Comparison of ENCODE assay signal across 12 mouse cellular contexts in genomic region chr7:97346111-97346821, GRCm38 (mm10). TPM values are rescaled to one million over a fixed set of nuclear protein-coding genes. Genes with fewer than 3 reads are reported as not detected.
A peak's percentile ranks its signal among the peaks of the same experiment; 100 is the strongest.
DNase-seq lines count a peak whose midpoint lies in the region; ATAC-seq and TF ChIP-seq lines count a peak whose summit lies in the region.
"Had no signal": no experiment of that assay in that cellular context is flagged by ENCODE, and none has a peak within 500 bp of the region (broad histone marks: within the 10 kb centered on the region; RNA-seq: fewer than 3 reads in every experiment).

No protein-coding gene starts in this region.

- H3K4me2 ChIP-seq in hindbrain, embryonic 15.5 days: no peak overlapping the region
- H3K4me2 ChIP-seq in hindbrain, embryonic 14.5 days (replicated peaks): no peak overlapping the region
- no peak overlapping the region for H3K4me2 ChIP-seq in forebrain, postnatal 0 days (ENCODE audit: low read depth)

- no peaks in the 10 kb centered on the region for H3K27me3 ChIP-seq in hindbrain, embryonic 15.5 days
- no peaks in the 10 kb centered on the region for H3K27me3 ChIP-seq in hindbrain, embryonic 14.5 days (ENCODE audit: control insufficient read depth, insufficient read depth, low read length)
- H3K27me3 ChIP-seq in thymus, adult 2 months (ENCODE audit: control insufficient read depth, insufficient read depth, low read length): no peaks in the 10 kb centered on the region
- H3K27me3 ChIP-seq in forebrain, postnatal 0 days (ENCODE audit: insufficient read depth, low read length): no peaks in the 10 kb centered on the region

- H3K4me1 ChIP-seq in hindbrain, embryonic 15.5 days (replicated peaks): peaks cover 15% of the 10 kb centered on the region
- 0 out of 2 replicates have a peak, but pooled peaks cover 4% of the 10 kb centered on the region for H3K4me1 ChIP-seq in hindbrain, embryonic 14.5 days (replicated peaks; ENCODE audit: control insufficient read depth, insufficient read depth, low read length)
- no peaks in the 10 kb centered on the region for H3K4me1 ChIP-seq in thymus, adult 2 months (replicated peaks; ENCODE audit: control insufficient read depth, insufficient read depth, low read length)
- peaks cover 16% of the 10 kb centered on the region; the same call in 1 of the 2 replicates for H3K4me1 ChIP-seq in forebrain, postnatal 0 days (ENCODE audit: insufficient read depth)

- DNase-seq in hindbrain, embryonic 14.5 days (ENCODE audit: low spot score): no peak
- peak; percentile 1 for DNase-seq in thymus, postnatal 4 days
- no peak for DNase-seq in thymus, adult 2 months
- DNase-seq in forebrain, postnatal 0 days: no peak
- DNase-seq in lung, postnatal 36 days: no peak
- DNase-seq: lung, adult 2 months; retina, postnatal 1 day; spleen, adult 18-20 months; thymus, postnatal 25 days had no signal

- 0 out of 2 replicates have a peak overlapping the region, but pooled peaks have one; percentile 21 for H3K27ac ChIP-seq in hindbrain, embryonic 15.5 days (replicated peaks)
- no peak overlapping the region for H3K27ac ChIP-seq in hindbrain, embryonic 14.5 days
- no peak overlapping the region for H3K27ac ChIP-seq in thymus, adult 2 months (ENCODE audit: control insufficient read depth, insufficient read depth, low read length)
- peak overlapping the region; percentile 50; the same call in 1 of the 2 replicates for H3K27ac ChIP-seq in forebrain, postnatal 0 days (ENCODE audit: low read depth, low read length)

- WGBS in hindbrain, embryonic 15.5 days: 71% methylated on average over 9 of the region's 9 CpGs
- WGBS in hindbrain, embryonic 14.5 days: 70% methylated on average over 9 of the region's 9 CpGs
- WGBS in thymus, adult 2 months: 89% methylated on average over 9 of the region's 9 CpGs
- 62% methylated on average over 9 of the region's 9 CpGs for WGBS in forebrain, postnatal 0 days

- H3K9me3 ChIP-seq in hindbrain, embryonic 15.5 days: no peaks in the 10 kb centered on the region
- no peaks in the 10 kb centered on the region for H3K9me3 ChIP-seq in hindbrain, embryonic 14.5 days (ENCODE audit: control insufficient read depth, low read length)
- H3K9me3 ChIP-seq in forebrain, postnatal 0 days (ENCODE audit: low read length): no peaks in the 10 kb centered on the region

- no peak overlapping the region for H3K9ac ChIP-seq in hindbrain, embryonic 15.5 days
- no peak overlapping the region for H3K9ac ChIP-seq in hindbrain, embryonic 14.5 days
- H3K9ac ChIP-seq in forebrain, postnatal 0 days: no peak overlapping the region

- no peak for TF ChIP-seq CTCF in thymus, adult 2 months (IDR thresholded peaks at IDR 0.05; ENCODE audit: borderline replicate concordance, control insufficient read depth, extremely low read depth, insufficient read depth, low read length, poor library complexity)
- no peak for TF ChIP-seq CTCF in forebrain, postnatal 0 days (IDR thresholded peaks at IDR 0.05; ENCODE audit: low read depth)

- H3K4me3 ChIP-seq in hindbrain, embryonic 15.5 days: no peak overlapping the region
- H3K4me3 ChIP-seq in hindbrain, embryonic 14.5 days (replicated peaks; ENCODE audit: low read length): no peak overlapping the region
- H3K4me3 ChIP-seq in thymus, adult 2 months (ENCODE audit: control insufficient read depth, insufficient read depth, low read length): no peak overlapping the region
- no peak overlapping the region for H3K4me3 ChIP-seq in forebrain, postnatal 0 days (ENCODE audit: low read depth, low read length)

- ATAC-seq in hindbrain, embryonic 15.5 days (ENCODE audit: low FRiP score, low read depth): no peak
- no peak for ATAC-seq in hindbrain, embryonic 14.5 days (ENCODE audit: low FRiP score)
- no peak for ATAC-seq in forebrain, postnatal 0 days
- no peak for ATAC-seq in inflammation-experienced regulatory T-cells, adult 6 months

- H3K36me3 ChIP-seq in hindbrain, embryonic 15.5 days: peaks cover 7% of the 10 kb centered on the region
- 0 out of 2 replicates have a peak, but pooled peaks cover 5% of the 10 kb centered on the region for H3K36me3 ChIP-seq in hindbrain, embryonic 14.5 days (replicated peaks; ENCODE audit: control insufficient read depth, insufficient read depth)
- H3K36me3 ChIP-seq in thymus, adult 2 months (ENCODE audit: control insufficient read depth, insufficient read depth, low read length): no peaks in the 10 kb centered on the region
- no peaks in the 10 kb centered on the region for H3K36me3 ChIP-seq in forebrain, postnatal 0 days (ENCODE audit: insufficient read depth)

- no peak for TF ChIP-seq POLR2A in thymus, adult 2 months (IDR thresholded peaks at IDR 0.05; ENCODE audit: control insufficient read depth, extremely low read depth, insufficient read depth, low read length, poor library complexity)

RNA-seq across cellular contexts. Expression of gene Kctd21, which starts 14.1 kb away (rescaled TPM):
- 7.3 and 7.7 TPM in 2 replicates for polyA plus RNA-seq in hindbrain, embryonic 15.5 days (2015; fragmentation: Nextera tagmentation; extraction: Ambion mirVana)
- polyA plus RNA-seq in hindbrain, embryonic 14.5 days (2014; fragmentation: Nextera tagmentation; extraction: Ambion mirVana): 7.1 and 9.3 TPM in 2 replicates
- 3.7 and 4.3 TPM in 2 replicates for polyA plus RNA-seq in thymus, adult 2 months (2012; rRNA removed)
- 3.9 and 4.9 TPM in 2 replicates for total RNA-seq in forebrain, postnatal 0 days (2014; rRNA removed)
- 2.4 and 3.1 TPM in 2 replicates for polyA plus RNA-seq in forebrain, postnatal 0 days (2015; fragmentation: Nextera tagmentation; extraction: Ambion mirVana)
- polyA plus RNA-seq in inflammation-experienced regulatory T-cells, adult 6 months (2017; shearing (Covaris generic)): 1 to 10 TPM in 2 of 3 experiments, under 1 TPM in 1; 0.97 to 1.6 (median 1.5) TPM

RNA-seq across cellular contexts. Expression of gene Usp35, which starts 14.4 kb away (rescaled TPM):
- polyA plus RNA-seq in hindbrain, embryonic 15.5 days (2015; fragmentation: Nextera tagmentation; extraction: Ambion mirVana): 3.6 and 5.2 TPM in 2 replicates
- 3.8 and 4.1 TPM in 2 replicates for polyA plus RNA-seq in hindbrain, embryonic 14.5 days (2014; fragmentation: Nextera tagmentation; extraction: Ambion mirVana)
- 21.2 and 22.9 TPM in 2 replicates for polyA plus RNA-seq in thymus, adult 2 months (2012; rRNA removed)
- 14.8 and 15.0 TPM in 2 replicates for total RNA-seq in forebrain, postnatal 0 days (2014; rRNA removed)
- polyA plus RNA-seq in forebrain, postnatal 0 days (2015; fragmentation: Nextera tagmentation; extraction: Ambion mirVana): 2.6 and 3.8 TPM in 2 replicates
- 1 to 10 TPM in 2 of 3 experiments, under 1 TPM in 1; 0.87 to 2.3 (median 2.3) TPM for polyA plus RNA-seq in inflammation-experienced regulatory T-cells, adult 6 months (2017; shearing (Covaris generic))
- total RNA-seq: granulocyte monocyte progenitor cell, adult 5-6 weeks had no signal

RNA-seq across cellular contexts. Expression of gene Alg8, which starts 25.1 kb away (rescaled TPM):
- 14.8 and 16.2 TPM in 2 replicates for polyA plus RNA-seq in hindbrain, embryonic 15.5 days (2015; fragmentation: Nextera tagmentation; extraction: Ambion mirVana)
- polyA plus RNA-seq in hindbrain, embryonic 14.5 days (2014; fragmentation: Nextera tagmentation; extraction: Ambion mirVana): 10.4 and 11.1 TPM in 2 replicates
- polyA plus RNA-seq in thymus, adult 2 months (2012; rRNA removed): 27.8 and 28.8 TPM in 2 replicates
- total RNA-seq in forebrain, postnatal 0 days (2014; rRNA removed): 3.5 and 7.5 TPM in 2 replicates
- polyA plus RNA-seq in forebrain, postnatal 0 days (2015; fragmentation: Nextera tagmentation; extraction: Ambion mirVana): 8.6 and 10.6 TPM in 2 replicates
- 10 to 100 TPM; 18.9 to 27.2 (median 22.7) TPM for polyA plus RNA-seq in inflammation-experienced regulatory T-cells, adult 6 months (2017; shearing (Covaris generic))

RNA-seq across cellular contexts. Expression of gene Ndufc2, which starts 53.5 kb away (rescaled TPM):
- 440 and 478 TPM in 2 replicates for polyA plus RNA-seq in hindbrain, embryonic 15.5 days (2015; fragmentation: Nextera tagmentation; extraction: Ambion mirVana)
- polyA plus RNA-seq in hindbrain, embryonic 14.5 days (2014; fragmentation: Nextera tagmentation; extraction: Ambion mirVana): 499 and 550 TPM in 2 replicates
- polyA plus RNA-seq in thymus, adult 2 months (2012; rRNA removed): 137 and 168 TPM in 2 replicates
- total RNA-seq in forebrain, postnatal 0 days (2014; rRNA removed): 384 and 445 TPM in 2 replicates
- polyA plus RNA-seq in forebrain, postnatal 0 days (2015; fragmentation: Nextera tagmentation; extraction: Ambion mirVana): 631 and 789 TPM in 2 replicates
- polyA plus RNA-seq in inflammation-experienced regulatory T-cells, adult 6 months (2017; shearing (Covaris generic)): 100 to 1,000 TPM; 178 to 215 (median 183) TPM

Comparison
In these comparisons a context has a peak if more than half of its experiments do, and no peak if none do; other contexts are left out.
1. H3K27ac ChIP-seq: peak in hindbrain, embryonic 15.5 days (single experiment) and forebrain, postnatal 0 days (single experiment); none in hindbrain, embryonic 14.5 days (single experiment) and thymus, adult 2 months (single experiment).